8 mouse cellular contexts compared by ENCODE assay signal in the genomic region with DNA sequence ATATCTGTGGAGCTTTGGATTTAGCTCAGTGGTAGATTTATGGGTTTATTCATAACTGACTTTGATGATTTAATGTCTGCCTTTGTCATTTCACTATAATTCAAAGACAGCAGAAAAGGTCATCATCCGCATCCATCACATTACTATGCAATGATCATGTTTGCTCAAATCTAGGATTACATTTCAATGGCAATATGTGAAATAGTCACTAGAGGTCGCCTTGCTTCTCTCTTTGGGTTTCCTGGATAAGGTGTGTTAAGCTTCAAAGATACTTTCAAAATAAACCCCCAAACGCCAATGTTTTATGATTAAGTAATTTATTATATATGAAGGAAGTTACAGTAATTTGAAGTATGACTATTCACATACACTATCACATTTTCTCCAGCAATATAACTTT. TPM values are rescaled to one million over a fixed set of nuclear protein-coding genes. Genes with fewer than 3 reads are reported as not detected.
DNase-seq lines count a peak whose midpoint lies in the region; ATAC-seq and TF ChIP-seq lines count a peak whose summit lies in the region.

No protein-coding gene starts in this region.

- H3K27ac ChIP-seq in embryonic facial prominence, embryonic 11.5 days (replicated peaks; ENCODE audit: low read depth, low read length), result no peak overlapping the region
- H3K27ac ChIP-seq in embryonic facial prominence, embryonic 10.5 days (replicated peaks), result no peak overlapping the region
- no peak overlapping the region for H3K27ac ChIP-seq in limb, embryonic 14.5 days (replicated peaks; ENCODE audit: low read depth, low read length)
- H3K27ac ChIP-seq in limb, embryonic 10.5 days, result no peak overlapping the region
- H3K27ac ChIP-seq in forebrain, embryonic 10.5 days, result no peak overlapping the region

- no peaks in the 10 kb centered on the region for H3K36me3 ChIP-seq in embryonic facial prominence, embryonic 11.5 days (replicated peaks; ENCODE audit: control insufficient read depth, insufficient read depth, low read depth, low read length)
- peaks cover 12% of the 10 kb centered on the region for H3K36me3 ChIP-seq in embryonic facial prominence, embryonic 10.5 days (replicated peaks)
- H3K36me3 ChIP-seq in limb, embryonic 14.5 days (ENCODE audit: control insufficient read depth, insufficient read depth, low read length), result peaks cover 11% of the 10 kb centered on the region
- H3K36me3 ChIP-seq in limb, embryonic 10.5 days, result peaks cover 4% of the 10 kb centered on the region; the same call in 1 of the 2 replicates
- peaks cover 12% of the 10 kb centered on the region for H3K36me3 ChIP-seq in forebrain, embryonic 10.5 days (replicated peaks)

- ATAC-seq in embryonic facial prominence, embryonic 11.5 days (replicated peaks; ENCODE audit: insufficient number of reproducible peaks, low FRiP score, low TSS enrichment, low read depth), result no peak
- no peak for ATAC-seq in limb, embryonic 14.5 days (ENCODE audit: low FRiP score, low read depth)
- 0 out of 2 replicates have a peak, but pooled peaks have one; percentile 12 for ATAC-seq in granulocyte monocyte progenitor cell, adult 5-6 weeks (replicated peaks; ENCODE audit: poor library complexity, severe bottlenecking)
- ATAC-seq in neutrophil, adult 5-6 weeks (ENCODE audit: extremely low read depth, insufficient number of reproducible peaks, low FRiP score, poor library complexity, severe bottlenecking), result peak; percentile 34; the same call in 1 of the 2 replicates

- H3K9ac ChIP-seq in embryonic facial prominence, embryonic 11.5 days (replicated peaks; ENCODE audit: low read length), result no peak overlapping the region
- no peak overlapping the region for H3K9ac ChIP-seq in limb, embryonic 14.5 days (ENCODE audit: low read depth, low read length, severe bottlenecking)

- no peaks in the 10 kb centered on the region for H3K4me1 ChIP-seq in embryonic facial prominence, embryonic 11.5 days (ENCODE audit: control insufficient read depth, insufficient read depth, low read length)
- H3K4me1 ChIP-seq in embryonic facial prominence, embryonic 10.5 days, result peaks cover 20% of the 10 kb centered on the region
- peaks cover 10% of the 10 kb centered on the region for H3K4me1 ChIP-seq in limb, embryonic 14.5 days (ENCODE audit: control insufficient read depth, insufficient read depth, low read length)
- peaks cover 15% of the 10 kb centered on the region for H3K4me1 ChIP-seq in limb, embryonic 10.5 days
- peaks cover 25% of the 10 kb centered on the region for H3K4me1 ChIP-seq in forebrain, embryonic 10.5 days

- H3K4me3 ChIP-seq in embryonic facial prominence, embryonic 11.5 days (ENCODE audit: low read depth, low read length), result no peak overlapping the region
- no peak overlapping the region for H3K4me3 ChIP-seq in embryonic facial prominence, embryonic 10.5 days
- H3K4me3 ChIP-seq in limb, embryonic 14.5 days (replicated peaks; ENCODE audit: low read length), result no peak overlapping the region
- H3K4me3 ChIP-seq in limb, embryonic 10.5 days, result no peak overlapping the region
- H3K4me3 ChIP-seq in forebrain, embryonic 10.5 days, result no peak overlapping the region

- no peaks in the 10 kb centered on the region for H3K9me3 ChIP-seq in embryonic facial prominence, embryonic 11.5 days (replicated peaks; ENCODE audit: control insufficient read depth, low read length)
- H3K9me3 ChIP-seq in embryonic facial prominence, embryonic 10.5 days, result no peaks in the 10 kb centered on the region
- H3K9me3 ChIP-seq in limb, embryonic 14.5 days (ENCODE audit: control insufficient read depth, low read length), result no peaks in the 10 kb centered on the region
- no peaks in the 10 kb centered on the region for H3K9me3 ChIP-seq in limb, embryonic 10.5 days (replicated peaks)
- no peaks in the 10 kb centered on the region for H3K9me3 ChIP-seq in forebrain, embryonic 10.5 days

- H3K4me2 ChIP-seq in embryonic facial prominence, embryonic 11.5 days (ENCODE audit: low read depth, low read length), result no peak overlapping the region
- H3K4me2 ChIP-seq in limb, embryonic 14.5 days (replicated peaks; ENCODE audit: low read depth, low read length, severe bottlenecking), result no peak overlapping the region

- no peak for TF ChIP-seq POLR2A in limb, embryonic 14.5 days (IDR thresholded peaks at IDR 0.05; ENCODE audit: borderline replicate concordance, extremely low read depth, insufficient read depth, insufficient read length)

- H3K27me3 ChIP-seq in embryonic facial prominence, embryonic 11.5 days (ENCODE audit: control insufficient read depth, insufficient read depth, low read length), result no peaks in the 10 kb centered on the region
- no peaks in the 10 kb centered on the region for H3K27me3 ChIP-seq in embryonic facial prominence, embryonic 10.5 days (replicated peaks; ENCODE audit: low read depth, poor library complexity, severe bottlenecking)
- no peaks in the 10 kb centered on the region for H3K27me3 ChIP-seq in limb, embryonic 14.5 days (ENCODE audit: control insufficient read depth, insufficient read depth, low read length)
- no peaks in the 10 kb centered on the region for H3K27me3 ChIP-seq in limb, embryonic 10.5 days (ENCODE audit: low read depth, poor library complexity, severe bottlenecking)
- no peaks in the 10 kb centered on the region for H3K27me3 ChIP-seq in forebrain, embryonic 10.5 days (ENCODE audit: poor library complexity, severe bottlenecking)

- 24% methylated on average over 3 of the region's 3 CpGs for whole genome bisulfite sequencing in embryonic facial prominence, embryonic 11.5 days
- 17% methylated on average over 3 of the region's 3 CpGs for WGBS in embryonic facial prominence, embryonic 10.5 days
- WGBS in limb, embryonic 14.5 days, result 22% methylated on average over 3 of the region's 3 CpGs
- 23% methylated on average over 3 of the region's 3 CpGs for WGBS in limb, embryonic 10.5 days
- WGBS in forebrain, embryonic 10.5 days, result 28% methylated on average over 3 of the region's 3 CpGs

- DNase-seq in embryonic facial prominence, embryonic 11.5 days (ENCODE audit: low spot score), result peak; percentile 77
- no peak for DNase-seq in embryonic facial prominence, embryonic 10.5 days (ENCODE audit: low spot score)
- peak; percentile 73 for DNase-seq in limb, embryonic 14.5 days (ENCODE audit: low spot score)
- DNase-seq in limb, embryonic 10.5 days (ENCODE audit: low spot score), result no peak
- DNase-seq in MEL-GATA-1-ER (ENCODE audit: extremely low read depth, low read depth), result peak; percentile 77
- no peak for DNase-seq in forebrain, embryonic 10.5 days (ENCODE audit: extremely low spot score, low spot score)

RNA-seq across cellular contexts. Expression of gene Pign, which starts 3.5 kb away (rescaled TPM):
- 12.6 and 14.9 TPM in 2 replicates for polyA plus RNA-seq in embryonic facial prominence, embryonic 11.5 days (2014; fragmentation: Nextera tagmentation; extraction: Ambion mirVana)
- 12.8 and 13.6 TPM in 2 replicates for polyA plus RNA-seq in embryonic facial prominence, embryonic 10.5 days (2016; fragmentation: Nextera tagmentation; extraction: Ambion mirVana)
- 20.1 and 31.0 TPM in 2 replicates for polyA plus RNA-seq in limb, embryonic 14.5 days (2012; rRNA removed)
- 14.5 and 18.8 TPM in 2 replicates for polyA plus RNA-seq in limb, embryonic 14.5 days (2014; fragmentation: Nextera tagmentation; extraction: Ambion mirVana)
- polyA plus RNA-seq in limb, embryonic 10.5 days (2016; fragmentation: Nextera tagmentation; extraction: Ambion mirVana), result 9.0 and 12.5 TPM in 2 replicates
- total RNA-seq in granulocyte monocyte progenitor cell, adult 5-6 weeks (2014; fragmentation: Nextera tagmentation), result 32.3 and 37.1 TPM in 2 replicates
- total RNA-seq in granulocyte monocyte progenitor cell, adult 5-6 weeks (2017), result 44.3 and 53.0 TPM in 2 replicates
- total RNA-seq in neutrophil, adult 5-6 weeks (2017), result 49.0 and 55.1 TPM in 2 replicates
- polyA plus RNA-seq in forebrain, embryonic 10.5 days (2016; fragmentation: Nextera tagmentation; extraction: Ambion mirVana), result 11.3 and 13.0 TPM in 2 replicates

RNA-seq across cellular contexts. Expression of gene Relch, which starts 3.6 kb away (rescaled TPM):
- 19.7 and 19.8 TPM in 2 replicates for polyA plus RNA-seq in embryonic facial prominence, embryonic 11.5 days (2014; fragmentation: Nextera tagmentation; extraction: Ambion mirVana)
- polyA plus RNA-seq in embryonic facial prominence, embryonic 10.5 days (2016; fragmentation: Nextera tagmentation; extraction: Ambion mirVana), result 22.2 and 23.2 TPM in 2 replicates
- polyA plus RNA-seq in limb, embryonic 14.5 days (2012; rRNA removed), result 22.9 and 28.6 TPM in 2 replicates
- polyA plus RNA-seq in limb, embryonic 14.5 days (2014; fragmentation: Nextera tagmentation; extraction: Ambion mirVana), result 24.3 and 31.8 TPM in 2 replicates
- 18.1 and 22.4 TPM in 2 replicates for polyA plus RNA-seq in limb, embryonic 10.5 days (2016; fragmentation: Nextera tagmentation; extraction: Ambion mirVana)
- 43.4 and 62.6 TPM in 2 replicates for total RNA-seq in granulocyte monocyte progenitor cell, adult 5-6 weeks (2014; fragmentation: Nextera tagmentation)
- 29.4 and 46.9 TPM in 2 replicates for total RNA-seq in granulocyte monocyte progenitor cell, adult 5-6 weeks (2017)
- 79.4 and 80.3 TPM in 2 replicates for total RNA-seq in neutrophil, adult 5-6 weeks (2017)
- 22.0 and 22.3 TPM in 2 replicates for polyA plus RNA-seq in forebrain, embryonic 10.5 days (2016; fragmentation: Nextera tagmentation; extraction: Ambion mirVana)

Comparison
In these comparisons a context has a peak if more than half of its experiments do, and no peak if none do; other contexts are left out.
1. DNase-seq: peak in embryonic facial prominence, embryonic 11.5 days (single experiment), limb, embryonic 14.5 days (single experiment) and MEL-GATA-1-ER (single experiment); none in embryonic facial prominence, embryonic 10.5 days (single experiment), limb, embryonic 10.5 days (single experiment) and forebrain, embryonic 10.5 days (single experiment).
2. ATAC-seq: peak in granulocyte monocyte progenitor cell, adult 5-6 weeks (single experiment) and neutrophil, adult 5-6 weeks (single experiment); none in embryonic facial prominence, embryonic 11.5 days (single experiment) and limb, embryonic 14.5 days (single experiment).